In the genomic region with DNA sequence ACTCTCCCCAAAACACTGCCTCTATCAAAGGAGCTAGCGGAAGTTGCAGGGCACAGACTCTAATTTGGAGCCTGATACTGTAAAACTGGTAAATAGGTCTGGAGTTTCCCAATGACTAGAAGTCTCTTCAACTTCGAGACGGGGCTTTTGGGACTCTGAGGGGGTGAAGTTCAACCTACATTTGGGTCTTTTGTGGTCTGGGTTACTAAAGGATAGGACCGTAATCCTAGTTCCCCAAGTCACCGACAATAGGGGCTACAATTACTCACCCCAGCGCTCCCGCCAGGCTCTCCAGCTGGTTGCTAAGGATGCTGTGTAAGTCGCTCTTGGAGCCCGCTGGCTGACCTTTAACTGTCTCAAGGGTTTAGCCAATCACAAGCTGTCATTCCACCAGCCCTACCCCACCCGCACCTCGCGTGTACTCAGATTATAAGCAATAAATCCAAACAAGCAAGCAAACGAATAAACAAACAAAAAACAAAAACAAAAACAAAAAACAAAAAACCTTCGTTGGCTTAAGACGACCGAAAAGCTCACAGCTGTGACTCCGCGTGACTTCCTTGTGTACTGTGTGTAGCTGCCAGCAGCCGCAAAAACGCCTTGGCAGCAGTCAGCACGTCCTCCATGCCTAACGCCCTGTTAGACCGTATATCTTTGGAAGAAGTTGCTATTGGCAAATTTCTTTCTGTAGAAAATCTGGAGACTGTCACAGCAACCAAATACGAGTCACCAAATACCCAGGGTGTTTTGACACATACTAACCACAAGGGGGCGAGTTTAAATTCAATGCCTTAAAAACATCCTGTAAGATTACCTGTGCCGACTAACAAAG, we compare ENCODE assay signal across 8 mouse cellular contexts. TPM values are rescaled to one million over a fixed set of nuclear protein-coding genes. Genes with fewer than 3 reads are reported as not detected.
DNase-seq lines count a peak whose midpoint lies in the region; ATAC-seq and TF ChIP-seq lines count a peak whose summit lies in the region.

TSS of gene Tmem232 (minus strand) at position 342 of the 832 bp plus-strand sequence.

- in situ Hi-C loops in Patski (cut with MboI; ENCODE audit: low pct_unique_long_range_greater_than_20kb), result no loop called here

- H3K9ac ChIP-seq in embryonic facial prominence, embryonic 15.5 days, result no peak within 1 kb of the TSS
- H3K9ac ChIP-seq in heart, embryonic 14.5 days (ENCODE audit: low read length), result peak within 1 kb of the TSS; percentile 59
- no peak within 1 kb of the TSS for H3K9ac ChIP-seq in kidney, embryonic 15.5 days

- no peaks in the 10 kb centered on the region for H3K4me1 ChIP-seq in embryonic facial prominence, embryonic 15.5 days
- peaks cover 0 to 4% of the 10 kb centered on the region in 2 experiments; a peak in 1 of 4 replicates for H3K4me1 ChIP-seq in heart, embryonic 14.5 days (ENCODE audit: control insufficient read depth in 2 of 2, insufficient read depth in 2 of 2, low read length in 2 of 2)
- H3K4me1 ChIP-seq in kidney, embryonic 15.5 days, result peaks cover 7% of the 10 kb centered on the region; the same call in 1 of the 2 replicates

- H3K4me2 ChIP-seq in embryonic facial prominence, embryonic 15.5 days (replicated peaks), result peak within 1 kb of the TSS; percentile 50
- H3K4me2 ChIP-seq in heart, embryonic 14.5 days (ENCODE audit: low read length), result peak within 1 kb of the TSS; percentile 77
- peak within 1 kb of the TSS; percentile 63 for H3K4me2 ChIP-seq in kidney, embryonic 15.5 days

- DNase-seq in CD4-positive helper T cell, adult 2 months (ENCODE audit: low read depth, low spot score), result peak; percentile 29
- no peak for DNase-seq in Patski (ENCODE audit: low read depth, low spot score)
- peak; percentile 59 for DNase-seq in lung, postnatal 10 days
- DNase-seq in retina, embryonic 14.5 days (ENCODE audit: low spot score), result peak; percentile 74
- DNase-seq in T-cell, adult 2 months (ENCODE audit: low spot score), result no peak

- H3K4me3 ChIP-seq in embryonic facial prominence, embryonic 15.5 days (replicated peaks), result peak within 1 kb of the TSS; percentile 38
- peak within 1 kb of the TSS; percentile 46 to 47 for H3K4me3 ChIP-seq in heart, embryonic 14.5 days (ENCODE audit: control insufficient read depth in 1 of 2, insufficient read depth in 1 of 2, low read depth in 1 of 2, low read length in 2 of 2)
- peak within 1 kb of the TSS; percentile 36 for H3K4me3 ChIP-seq in kidney, embryonic 15.5 days (replicated peaks)

- POLR2A ChIA-PET in Patski (lab: Charles Lee), result no interaction called here

- WGBS in embryonic facial prominence, embryonic 15.5 days, result 12% methylated on average over 26 of the region's 26 CpGs
- 14% methylated on average over 26 of the region's 26 CpGs for WGBS in heart, embryonic 14.5 days
- 20% methylated on average over 26 of the region's 26 CpGs for WGBS in kidney, embryonic 15.5 days

- no peak for ATAC-seq in Patski
- ATAC-seq in embryonic facial prominence, embryonic 15.5 days (ENCODE audit: insufficient number of reproducible peaks, low FRiP score, low TSS enrichment, low read depth), result peak; percentile 65; the same call in 1 of the 2 replicates
- ATAC-seq in heart, embryonic 14.5 days (ENCODE audit: insufficient number of reproducible peaks, insufficient read depth, low FRiP score, low read depth), result 0 out of 2 replicates have a peak, but pooled peaks have one; percentile 39
- ATAC-seq in kidney, embryonic 15.5 days (replicated peaks; ENCODE audit: low FRiP score), result peak; percentile 70

- H3K9me3 ChIP-seq in embryonic facial prominence, embryonic 15.5 days (replicated peaks), result no peaks in the 10 kb centered on the region
- H3K9me3 ChIP-seq in heart, embryonic 14.5 days (ENCODE audit: control insufficient read depth, low read length), result no peaks in the 10 kb centered on the region
- no peaks in the 10 kb centered on the region for H3K9me3 ChIP-seq in kidney, embryonic 15.5 days (replicated peaks)

- TF ChIP-seq CTCF in Patski (IDR thresholded peaks at IDR 0.05), result peak; percentile 56

- H3K27me3 ChIP-seq in Patski, result peaks cover 19% of the 10 kb centered on the region
- H3K27me3 ChIP-seq in embryonic facial prominence, embryonic 15.5 days, result no peaks in the 10 kb centered on the region
- H3K27me3 ChIP-seq in heart, embryonic 14.5 days (ENCODE audit: control insufficient read depth, insufficient read depth, low read length), result no peaks in the 10 kb centered on the region
- no peaks in the 10 kb centered on the region for H3K27me3 ChIP-seq in kidney, embryonic 15.5 days

- H3K27ac ChIP-seq in embryonic facial prominence, embryonic 15.5 days (replicated peaks), result no peak within 1 kb of the TSS
- H3K27ac ChIP-seq in heart, embryonic 14.5 days (replicated peaks in 1 of 2; ENCODE audit: control insufficient read depth in 1 of 2, insufficient read depth in 1 of 2, low read depth in 2 of 2, low read length in 2 of 2), result no peak within 1 kb of the TSS
- no peak within 1 kb of the TSS for H3K27ac ChIP-seq in kidney, embryonic 15.5 days

- CTCF ChIA-PET in Patski (lab: Charles Lee), result interaction anchor here (1.2 to 1.3 kb wide), 2 partner anchors 17 to 777 kb away, joined by 3 read pairs; no protein-coding TSS in a partner anchor

- no peaks in the 10 kb centered on the region for H3K36me3 ChIP-seq in embryonic facial prominence, embryonic 15.5 days
- no peaks in the 10 kb centered on the region for H3K36me3 ChIP-seq in heart, embryonic 14.5 days (ENCODE audit: control insufficient read depth, insufficient read depth, low read length)
- no peaks in the 10 kb centered on the region for H3K36me3 ChIP-seq in kidney, embryonic 15.5 days

RNA-seq across cellular contexts. Expression of gene Tmem232, which starts in this region (rescaled TPM):
- polyA plus RNA-seq in Patski (2021), result not detected
- 2.0 and 2.8 TPM in 2 replicates for polyA plus RNA-seq in embryonic facial prominence, embryonic 15.5 days (2015; fragmentation: Nextera tagmentation; extraction: Ambion mirVana)
- 0.14 TPM in 1 of 2 replicates, not detected in the other for polyA plus RNA-seq in heart, embryonic 14.5 days (2014; fragmentation: Nextera tagmentation; extraction: Ambion mirVana)
- polyA plus RNA-seq in kidney, embryonic 15.5 days (2015; fragmentation: Nextera tagmentation; extraction: Ambion mirVana), result 0.10 TPM in 1 of 2 replicates, not detected in the other

Comparison
In these comparisons a context has a peak if more than half of its experiments do, and no peak if none do; other contexts are left out.
1. Peak in ATAC-seq, H3K4me3 ChIP-seq, H3K9ac ChIP-seq and H3K4me2 ChIP-seq in heart, embryonic 14.5 days; RNA of the gene not detected or under 1 TPM.
2. Peak in ATAC-seq, H3K4me3 ChIP-seq and H3K4me2 ChIP-seq in kidney, embryonic 15.5 days; RNA of the gene not detected or under 1 TPM.
3. DNase-seq: peak in CD4-positive helper T cell, adult 2 months (single experiment), lung, postnatal 10 days (single experiment) and retina, embryonic 14.5 days (single experiment); none in Patski (single experiment) and T-cell, adult 2 months (single experiment).
4. Peak in every context shown above with its lines, with median percentiles within 50 percentile points of each other: H3K4me2 ChIP-seq and H3K4me3 ChIP-seq.